Mouse (Mus musculus) lung, embryonic 14.5 days (tissue): ENCODE results near the gene Gbf1. TPM values are rescaled to one million over a fixed set of nuclear protein-coding genes. Genes with fewer than 3 reads are reported as not detected.
A peak's percentile ranks its signal among the peaks of the same experiment; 100 is the strongest.

Source experiments
- ATAC-seq: fragments of 200-750 bp; cut with Nextera tagmentation; 2 replicates; pipeline ENCODE4 v1.8.0; 2017; ENCODE audit warnings: mild to moderate bottlenecking, moderate TSS enrichment, moderate library complexity; ENCODE audit not compliant: insufficient read depth
- DNase-seq: peaks from one replicate; pipeline ENCODE4 v3.0.0-alpha.2; 2015
- H3K27ac ChIP-seq: fragments of 300-500 bp; sonication (generic); 2 replicates; pipeline ENCODE4 v1.5.1; 2014; ENCODE audit warnings: low read depth, mild to moderate bottlenecking, moderate library complexity
- H3K27me3 ChIP-seq: fragments of 300-500 bp; sonication (generic); 2 replicates; pipeline ENCODE4 v1.6.1; 2014; ENCODE audit warnings: low read length, control low read depth; ENCODE audit not compliant: insufficient read depth
- H3K36me3 ChIP-seq: fragments of 300-500 bp; sonication (generic); 2 replicates; pipeline ENCODE4 v1.6.1; 2014; ENCODE audit warnings: control low read depth; ENCODE audit not compliant: insufficient read depth
- H3K4me1 ChIP-seq: fragments of 300-500 bp; sonication (generic); 2 replicates; pipeline ENCODE4 v1.6.1; 2014; ENCODE audit warnings: antibody characterized with exemption, control low read depth; ENCODE audit not compliant: insufficient read depth
- H3K4me2 ChIP-seq: fragments of 300-500 bp; sonication (generic); 2 replicates; pipeline ENCODE4 v1.6.1; 2014; ENCODE audit warnings: mild to moderate bottlenecking
- H3K4me3 ChIP-seq: fragments of 300-500 bp; sonication (generic); 2 replicates; pipeline ENCODE4 v1.5.1; 2014; ENCODE audit warnings: low read depth, low read length
- H3K9ac ChIP-seq: fragments of 300-500 bp; sonication (generic); 2 replicates; pipeline ENCODE4 v1.6.1; 2014
- H3K9me3 ChIP-seq: fragments of 300-500 bp; sonication (generic); 2 replicates; pipeline ENCODE4 v1.6.1; 2016; ENCODE audit warnings: low read depth, low read length, control low read depth
- CTCF ChIP-seq: IDR thresholded peaks from 2 replicates; pipeline ENCODE4 v1.5.1; 2016; ENCODE audit warnings: antibody characterized with exemption, low read depth
- WGBS: fragments of 180-500 bp; shearing (Covaris S2); extraction: QIAGEN DNeasy Blood & Tissue Kit; methylation state at CpG from one replicate; pipeline ENCODE4 v1.1.7; 2014; 5-methylcytosine and 5-hydroxymethylcytosine counted together
- polyA plus RNA-seq: library from polyadenylated mRNA; unstranded; fragments of >200 nt; fragmentation: Nextera tagmentation; extraction: Ambion mirVana; gene quantifications from 2 replicates; pipeline ENCODE4 v1.2.1, GENCODE M21; 2014

Gene Gbf1
- polyA plus RNA-seq, 1 experiment from 2014 or later: 66.4 TPM

DNA sequence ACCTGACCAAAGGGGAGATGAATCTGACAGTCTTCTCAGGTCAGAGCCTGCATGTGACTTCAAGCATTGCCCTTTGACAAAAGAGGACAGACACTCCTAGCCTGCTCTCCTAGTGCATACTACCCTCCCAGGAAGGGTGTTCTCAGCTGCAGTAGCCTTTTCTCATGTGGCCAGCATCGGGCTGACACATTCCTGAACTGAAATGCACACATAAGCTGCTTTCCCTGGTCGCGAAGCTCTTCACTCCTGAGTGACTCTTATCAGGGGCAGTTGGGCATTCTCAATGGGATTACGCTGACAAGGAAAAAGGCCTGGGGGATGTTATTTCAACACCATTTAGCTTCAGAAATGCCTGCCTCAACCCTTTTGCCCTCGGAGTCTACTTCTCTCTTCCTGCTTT is 84.3 kb downstream of the Gbf1 start:
- 63% methylated on average over 5 of the region's 5 CpGs for WGBS
- DNase-seq (no peak), ATAC-seq (no peak)
- no peaks in the 10 kb centered on the region for H3K9me3 ChIP-seq
- no peaks in the 10 kb centered on the region for H3K36me3 ChIP-seq
- H3K27ac ChIP-seq: no peak overlapping the region
- H3K4me3 ChIP-seq: no peak overlapping the region
- no peak overlapping the region for H3K9ac ChIP-seq
- no peak for TF ChIP-seq CTCF
- no peaks in the 10 kb centered on the region for H3K4me1 ChIP-seq
- H3K27me3 ChIP-seq: no peaks in the 10 kb centered on the region
- no peak overlapping the region for H3K4me2 ChIP-seq

DNA sequence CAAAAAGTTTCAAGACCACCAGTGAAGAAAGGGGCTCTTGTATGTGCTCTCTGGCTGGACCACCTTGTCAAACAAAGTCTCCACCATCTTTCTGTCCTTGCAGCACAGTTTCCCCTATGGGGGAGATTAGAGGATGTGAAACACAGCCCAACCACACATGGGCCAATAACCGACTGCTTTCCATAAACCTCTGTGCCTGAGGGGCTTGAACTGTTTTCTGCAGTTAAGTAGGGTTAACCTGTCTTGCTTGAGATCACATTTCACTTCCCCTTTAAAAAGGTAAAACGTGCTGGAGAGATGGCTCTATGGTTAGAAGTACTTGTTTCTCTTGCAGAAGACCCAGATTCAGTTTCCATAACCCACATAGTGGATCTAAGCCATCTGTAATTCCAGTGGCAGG is 87.9 kb downstream of the Gbf1 start:
- DNase-seq: no peak
- Histone ChIP-seq H3K4me3 (no peak overlapping the region), H3K4me1 (no peaks in the 10 kb centered on the region), H3K27ac (no peak overlapping the region), H3K9me3 (no peaks in the 10 kb centered on the region), H3K9ac (no peak overlapping the region), H3K36me3 (no peaks in the 10 kb centered on the region), H3K4me2 (no peak overlapping the region), H3K27me3 (no peaks in the 10 kb centered on the region)
- no peak for ATAC-seq
- no peak for TF ChIP-seq CTCF
- 47% methylated on average over 2 of the region's 2 CpGs for WGBS

DNA sequence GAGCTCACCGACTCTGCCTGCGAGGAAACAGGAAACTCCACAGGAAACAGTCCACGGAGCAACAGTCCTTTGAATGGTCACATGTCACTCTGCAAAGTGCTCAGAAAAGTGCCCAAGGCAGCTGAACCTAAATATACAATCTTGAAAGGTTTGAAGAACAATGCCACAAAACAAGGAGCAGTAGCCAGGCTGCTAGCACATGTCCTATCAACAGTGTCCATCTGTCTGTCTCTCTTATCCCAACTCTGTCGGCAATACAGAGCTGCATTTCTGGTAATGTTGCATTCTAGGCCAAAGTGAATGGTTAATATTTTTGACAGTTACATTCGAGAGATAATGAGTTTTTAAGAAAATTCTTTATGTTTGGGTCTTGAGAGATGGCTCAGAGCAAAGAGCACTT is 90.1 kb downstream of the Gbf1 start:
- Histone ChIP-seq H3K9ac (no peak overlapping the region), H3K27me3 (no peaks in the 10 kb centered on the region), H3K4me3 (no peak overlapping the region), H3K36me3 (peaks cover 9% of the 10 kb centered on the region; the same call in 1 of the 2 replicates), H3K9me3 (no peaks in the 10 kb centered on the region), H3K4me2 (no peak overlapping the region), H3K4me1 (no peaks in the 10 kb centered on the region), H3K27ac (no peak overlapping the region)
- ATAC-seq (no peak), DNase-seq (no peak)
- no peak for TF ChIP-seq CTCF
- 74% methylated on average over 5 of the region's 5 CpGs for WGBS

DNA sequence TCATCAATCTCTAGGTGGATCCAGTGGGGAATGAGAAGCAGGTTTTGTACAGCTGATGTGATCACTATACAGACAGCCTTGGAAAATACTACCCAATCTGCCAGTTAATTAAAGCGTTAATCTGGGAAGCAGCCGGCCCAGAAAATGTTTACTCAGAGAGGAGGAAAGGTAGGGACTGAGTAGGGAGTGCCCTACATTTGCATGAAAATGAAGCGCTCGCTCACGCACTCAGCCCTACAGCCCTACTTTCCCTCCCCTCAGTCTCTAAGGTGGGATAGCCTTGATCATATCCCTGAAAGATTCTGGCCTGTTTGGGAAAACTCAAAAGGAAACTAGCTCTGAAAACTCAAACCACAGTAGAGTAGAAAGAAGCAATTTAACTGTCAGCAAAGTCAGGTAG is 92.3 kb downstream of the Gbf1 start:
- Histone ChIP-seq H3K4me3 (no peak overlapping the region), H3K4me2 (no peak overlapping the region), H3K27me3 (no peaks in the 10 kb centered on the region), H3K9me3 (no peaks in the 10 kb centered on the region), H3K27ac (no peak overlapping the region), H3K4me1 (no peaks in the 10 kb centered on the region), H3K36me3 (peaks cover 11% of the 10 kb centered on the region; the same call in 1 of the 2 replicates), H3K9ac (no peak overlapping the region)
- DNase-seq (no peak), ATAC-seq (no peak)
- 35% methylated on average over 5 of the region's 5 CpGs for WGBS
- no peak for TF ChIP-seq CTCF

DNA sequence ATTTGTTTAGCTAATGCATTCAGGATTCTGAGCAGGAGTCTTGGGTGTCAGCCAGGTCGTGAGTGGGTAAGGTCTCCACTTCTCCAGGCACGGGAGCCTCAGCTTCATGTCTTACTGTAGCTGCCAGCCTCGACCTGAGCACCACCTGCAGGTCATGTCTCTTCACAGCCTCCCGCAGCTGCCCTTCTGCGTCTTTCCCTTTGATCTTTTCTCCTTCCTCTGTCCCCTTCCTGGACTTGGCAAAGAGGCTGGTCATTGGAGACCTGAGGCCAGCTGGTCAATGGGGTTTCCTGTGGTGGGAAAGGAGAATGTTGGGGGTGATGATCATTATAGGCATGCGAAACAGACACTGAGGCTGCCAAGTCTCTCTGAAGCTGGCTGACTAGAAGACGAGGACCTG is 96.7 kb downstream of the Gbf1 start:
- peaks cover 22% of the 10 kb centered on the region; the same call in 1 of the 2 replicates for H3K36me3 ChIP-seq
- no peaks in the 10 kb centered on the region for H3K4me1 ChIP-seq
- no peaks in the 10 kb centered on the region for H3K27me3 ChIP-seq
- TF ChIP-seq CTCF: peak; percentile 42
- H3K9ac ChIP-seq: no peak overlapping the region
- no peak overlapping the region for H3K4me2 ChIP-seq
- H3K4me3 ChIP-seq: no peak overlapping the region
- 30% methylated on average over 7 of the region's 7 CpGs for WGBS
- ATAC-seq: no peak
- H3K27ac ChIP-seq: no peak overlapping the region
- no peaks in the 10 kb centered on the region for H3K9me3 ChIP-seq
- DNase-seq: peak; percentile 10

DNA sequence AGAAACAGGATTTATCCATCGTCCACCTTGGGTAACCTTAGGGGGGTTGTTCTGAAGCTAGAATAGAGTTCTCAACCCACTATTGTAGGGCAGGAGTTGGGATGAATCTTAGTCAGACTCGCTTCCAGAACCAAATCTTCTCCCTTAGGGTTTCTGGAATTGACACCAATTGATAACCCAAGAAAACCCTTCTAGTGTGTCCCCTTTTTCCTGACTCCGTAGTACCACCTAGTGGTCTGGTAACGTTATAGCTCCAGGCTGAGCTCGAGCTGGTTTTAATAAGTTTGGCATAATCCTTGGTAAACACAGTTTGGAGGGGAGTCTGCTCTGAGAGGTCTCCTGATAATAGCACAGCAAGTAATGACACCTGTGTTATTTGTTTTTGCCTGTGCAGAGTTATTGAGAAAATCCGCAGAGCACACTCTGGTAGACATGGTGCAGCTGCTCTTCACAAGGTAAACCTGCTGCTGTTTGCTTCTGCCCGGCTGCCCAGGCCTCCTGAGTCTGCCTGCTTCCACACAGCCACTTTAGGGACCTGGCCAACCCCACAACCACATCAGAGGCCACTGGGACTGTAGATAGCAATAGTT is 101.9 kb downstream of the Gbf1 start:
- DNase-seq (peak; percentile 78), ATAC-seq (no peak)
- Histone ChIP-seq H3K4me3 (no peak overlapping the region), H3K9ac (no peak overlapping the region), H3K9me3 (no peaks in the 10 kb centered on the region), H3K27ac (no peak overlapping the region), H3K4me1 (no peaks in the 10 kb centered on the region), H3K36me3 (peaks cover 45% of the 10 kb centered on the region), H3K27me3 (no peaks in the 10 kb centered on the region), H3K4me2 (no peak overlapping the region)
- TF ChIP-seq CTCF: peak; percentile 85
- WGBS: 34% methylated on average over 7 of the region's 7 CpGs

DNA sequence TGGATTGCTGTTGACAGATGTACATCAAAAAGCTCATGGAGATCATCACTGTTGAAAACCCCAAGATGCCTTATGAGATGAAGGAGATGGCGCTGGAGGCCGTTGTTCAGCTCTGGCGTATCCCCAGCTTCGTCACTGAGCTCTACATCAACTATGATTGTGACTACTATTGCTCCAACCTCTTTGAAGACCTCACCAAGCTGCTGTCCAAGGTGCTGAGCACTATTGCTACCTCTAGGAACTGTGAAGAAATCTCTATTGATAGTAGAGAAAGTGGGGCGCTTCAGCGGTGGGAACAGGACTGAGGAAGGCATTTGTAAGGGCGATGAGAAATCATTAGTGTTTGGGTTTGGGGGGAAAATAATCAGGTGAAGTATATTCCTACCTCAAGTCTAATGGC is 112.5 kb downstream of the Gbf1 start:
- no peak for TF ChIP-seq CTCF
- Histone ChIP-seq H3K27me3 (no peaks in the 10 kb centered on the region), H3K9me3 (no peaks in the 10 kb centered on the region), H3K4me3 (no peak overlapping the region), H3K36me3 (peaks cover 89% of the 10 kb centered on the region), H3K27ac (no peak overlapping the region), H3K9ac (no peak overlapping the region), H3K4me2 (no peak overlapping the region), H3K4me1 (no peaks in the 10 kb centered on the region)
- DNase-seq (peak; percentile 70), ATAC-seq (no peak)
- 90% methylated on average over 7 of the region's 7 CpGs for WGBS

DNA sequence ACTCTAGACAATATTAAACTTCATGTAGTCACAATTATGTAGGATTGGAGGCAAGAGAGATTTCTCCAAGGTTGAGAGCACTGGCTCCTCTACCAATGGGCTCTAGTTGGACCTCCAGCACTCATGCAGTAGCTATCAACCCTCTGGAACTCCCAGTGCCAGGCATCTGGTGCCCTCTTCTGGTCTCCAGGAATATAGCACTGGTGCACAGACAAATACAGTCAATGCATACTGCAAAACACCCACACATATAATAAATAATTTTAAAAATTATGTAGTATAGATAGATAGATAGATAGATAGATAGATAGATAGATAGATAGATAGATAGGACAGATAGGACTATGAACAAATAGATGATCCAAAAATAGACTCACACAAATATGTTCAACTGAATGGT is 123.0 kb downstream of the Gbf1 start:
- Histone ChIP-seq H3K4me1 (no peaks in the 10 kb centered on the region), H3K9me3 (no peaks in the 10 kb centered on the region), H3K4me3 (no peak overlapping the region), H3K27me3 (no peaks in the 10 kb centered on the region), H3K27ac (no peak overlapping the region), H3K4me2 (no peak overlapping the region), H3K36me3 (peaks cover 70% of the 10 kb centered on the region), H3K9ac (no peak overlapping the region)
- ATAC-seq (no peak), DNase-seq (peak; percentile 39)
- TF ChIP-seq CTCF: peak; percentile 51
